Mouse (Mus musculus) intestine, postnatal 0 days (tissue): ENCODE measurements around the gene Zfp786. TPM values are rescaled to one million over a fixed set of nuclear protein-coding genes. Genes with fewer than 3 reads are reported as not detected.
"Not testable (repeated sequence)": the region's sequence is repeated elsewhere in the genome, so short reads cannot be mapped to it uniquely, and the experiment has no call there.

ENCODE experiments used
- ATAC-seq: fragments of 200-750 bp; cut with Nextera tagmentation; 2 replicates; pipeline ENCODE4 v1.8.0; 2017; ENCODE audit warnings: mild to moderate bottlenecking, moderate TSS enrichment, moderate library complexity
- H3K27ac ChIP-seq: fragments of 300-500 bp; sonication (generic); 2 replicates; pipeline ENCODE4 v1.5.1; 2014; ENCODE audit warnings: mild to moderate bottlenecking, low read depth, low read length, moderate library complexity
- H3K27me3 ChIP-seq: fragments of 300-500 bp; sonication (generic); replicated peaks from 2 replicates; pipeline ENCODE4 v1.6.1; 2014; ENCODE audit warnings: low read length, mixed read lengths; ENCODE audit not compliant: control insufficient read depth, insufficient read depth
- H3K36me3 ChIP-seq: fragments of 300-500 bp; sonication (generic); 2 replicates; pipeline ENCODE4 v1.6.1; 2014; ENCODE audit warnings: mild to moderate bottlenecking, moderate library complexity; ENCODE audit not compliant: control insufficient read depth, insufficient read depth
- H3K4me1 ChIP-seq: fragments of 300-500 bp; sonication (generic); replicated peaks from 2 replicates; pipeline ENCODE4 v1.6.1; 2014; ENCODE audit warnings: antibody characterized with exemption, low read length, mixed read lengths; ENCODE audit not compliant: control insufficient read depth, insufficient read depth
- H3K4me2 ChIP-seq: fragments of 300-500 bp; sonication (generic); replicated peaks from 2 replicates; pipeline ENCODE4 v1.6.1; 2014; ENCODE audit warnings: low read depth, mild to moderate bottlenecking, moderate library complexity
- H3K4me3 ChIP-seq: fragments of 300-500 bp; sonication (generic); 2 replicates; pipeline ENCODE4 v1.5.1; 2014; ENCODE audit warnings: low read depth, low read length
- H3K9ac ChIP-seq: fragments of 300-500 bp; sonication (generic); 2 replicates; pipeline ENCODE4 v1.6.1; 2014; ENCODE audit warnings: mild to moderate bottlenecking, low read depth, low read length
- H3K9me3 ChIP-seq: fragments of 300-500 bp; sonication (generic); 2 replicates; pipeline ENCODE4 v1.6.1; 2016; ENCODE audit warnings: mixed run types; ENCODE audit not compliant: control insufficient read depth
- CTCF ChIP-seq: sonication (generic); IDR thresholded peaks from 2 replicates; pipeline ENCODE4 v1.5.1; 2016; ENCODE audit warnings: low read depth, mild to moderate bottlenecking, control low read depth, antibody characterized with exemption, moderate library complexity
- WGBS: fragments of 180-500 bp; shearing (Covaris S2); extraction: QIAGEN DNeasy Blood & Tissue Kit; methylation state at CpG from one replicate; pipeline ENCODE4 v1.1.7; 2014; 5-methylcytosine and 5-hydroxymethylcytosine counted together
- microRNA counts: library from miRNA; unstranded; fragments of <30 nt; microRNA quantifications from one replicate; lab custom pipeline; 2016
- microRNA-seq: library from miRNA; unstranded; fragments of <30 nt; microRNA quantifications from one replicate; pipeline ENCODE4, GENCODE M21; 2016
- polyA plus RNA-seq: library from polyadenylated mRNA; unstranded; fragments of >200 nt; fragmentation: Nextera tagmentation; extraction: Ambion mirVana; gene quantifications from 2 replicates; pipeline ENCODE4 v1.2.1, GENCODE M21; 2015

Zfp786 gene
- polyA plus RNA-seq, 1 experiment from 2014 or later, result 0.61 TPM

GRCm38 (mm10) chr6:47784707-47785412, 45.8 kb downstream of the Zfp786 start:
- WGBS, result 64% methylated on average over 5 of the region's 5 CpGs
- Histone ChIP-seq H3K27me3 (no peaks in the 10 kb centered on the region), H3K4me2 (no peak overlapping the region), H3K4me3 (no peak overlapping the region), H3K9ac (no peak overlapping the region), H3K36me3 (no peaks in the 10 kb centered on the region), H3K27ac (no peak overlapping the region), H3K4me1 (0 out of 2 replicates have a peak, but pooled peaks cover 4% of the 10 kb centered on the region), H3K9me3 (no peaks in the 10 kb centered on the region)
- ATAC-seq, result no peak
- no peak for TF ChIP-seq CTCF

- peak overlapping the region; percentile 67 for H3K27ac ChIP-seq
- ATAC-seq, result peak; percentile 55
- no peaks in the 10 kb centered on the region for H3K36me3 ChIP-seq
- under 1% methylated on average over 21 of the region's 21 CpGs for WGBS
- H3K4me3 ChIP-seq, result peak overlapping the region; percentile 52
- H3K9ac ChIP-seq, result peak overlapping the region; percentile 51
- TF ChIP-seq CTCF, result peak; percentile 36; the same call in 1 of the 2 replicates
- H3K4me1 ChIP-seq, result no peaks in the 10 kb centered on the region
- no peaks in the 10 kb centered on the region for H3K9me3 ChIP-seq
- H3K4me2 ChIP-seq, result peak overlapping the region; percentile 51
- H3K27me3 ChIP-seq, result no peaks in the 10 kb centered on the region
Measured at GRCm38 (mm10) chr6:47781091-47781968, 49.3 kb downstream of the Zfp786 start.

- Histone ChIP-seq H3K36me3 (no peaks in the 10 kb centered on the region), H3K9me3 (no peaks in the 10 kb centered on the region), H3K4me1 (no peaks in the 10 kb centered on the region), H3K27ac (peak overlapping the region; percentile 67), H3K9ac (peak overlapping the region; percentile 51; the same call in 1 of the 2 replicates), H3K4me2 (peak overlapping the region; percentile 51), H3K27me3 (no peaks in the 10 kb centered on the region), H3K4me3 (peak overlapping the region; percentile 52)
- TF ChIP-seq CTCF, result no peak
- 6% methylated on average over 2 of the region's 2 CpGs for WGBS
- no peak; the same call in 1 of the 2 replicates for ATAC-seq
Measured at GRCm38 (mm10) chr6:47780576-47781013, 50.1 kb downstream of the Zfp786 start.

GRCm38 (mm10) chr6:47771760-47772159, 58.9 kb downstream of the Zfp786 start:
- H3K4me2 ChIP-seq, H3K4me3 ChIP-seq: not testable (repeated sequence)
- 61% methylated on average over 7 of the region's 19 CpGs for WGBS

GRCm38 (mm10) chr6:47771113-47771512, 59.6 kb downstream of the Zfp786 start:
- not testable (repeated sequence) for H3K4me3 ChIP-seq, H3K27ac ChIP-seq, H3K27me3 ChIP-seq, H3K9me3 ChIP-seq, H3K36me3 ChIP-seq, H3K4me1 ChIP-seq, H3K9ac ChIP-seq, ATAC-seq, H3K4me2 ChIP-seq
- 81% methylated on average over 12 of the region's 12 CpGs for WGBS

More at GRCm38 (mm10) chr6:47771760-47772159, 58.9 kb downstream of the Zfp786 start:
- not testable (repeated sequence) for H3K9me3 ChIP-seq, H3K9ac ChIP-seq, H3K27me3 ChIP-seq, H3K36me3 ChIP-seq, H3K27ac ChIP-seq, H3K4me1 ChIP-seq
- peak; percentile 51; the same call in 1 of the 2 replicates for ATAC-seq

- not testable (repeated sequence) for H3K4me1 ChIP-seq, H3K27ac ChIP-seq, H3K27me3 ChIP-seq, H3K9ac ChIP-seq, H3K4me2 ChIP-seq, ATAC-seq, H3K36me3 ChIP-seq, H3K9me3 ChIP-seq, H3K4me3 ChIP-seq
- WGBS, result 79% methylated on average over 4 of the region's 4 CpGs
Measured at GRCm38 (mm10) chr6:47769861-47770260, 60.8 kb downstream of the Zfp786 start.

MicroRNAs within 50 kb of the gene (microRNA counts, 519-probe panel; counts per million panel counts)
- not detected for microRNA mmu-miR-704 (lab: Ali Mortazavi, UCI)

Small RNA genes lying within 50 kb of the gene (microRNA-seq; reads per million reads assigned to microRNA genes)
- gene Mir704, result not detected

Other genes with a start within 250 kb of the Zfp786 start
- gene Ezh2, start 235.5 kb downstream of the Zfp786 start, polyA plus RNA-seq, result 38.7 and 40.7 TPM in 2 replicates
- gene Pdia4, start 17.4 kb downstream of the Zfp786 start, polyA plus RNA-seq, result 95.9 and 97.3 TPM in 2 replicates
- gene Zfp398, start 4.8 kb upstream of the Zfp786 start, polyA plus RNA-seq, result 2.8 and 3.8 TPM in 2 replicates
- 5.3 TPM in 2 replicates for gene Zfp282, start 46.3 kb upstream of the Zfp786 start, polyA plus RNA-seq
- gene Zfp212, start 89.6 kb upstream of the Zfp786 start, polyA plus RNA-seq, result 7.5 and 8.8 TPM in 2 replicates
- gene Zfp956, start 122.5 kb upstream of the Zfp786 start, polyA plus RNA-seq, result 6.7 and 7.0 TPM in 2 replicates
- 3.1 and 3.8 TPM in 2 replicates for gene Zfp777, start 218.0 kb upstream of the Zfp786 start, polyA plus RNA-seq